In genomic region chr7:123108058-123109055, GRCm38 (mm10) we compare ENCODE assay signal across 8 mouse cellular contexts. TPM values are rescaled to one million over a fixed set of nuclear protein-coding genes. Genes with fewer than 3 reads are reported as not detected.
DNase-seq lines count a peak whose midpoint lies in the region; ATAC-seq and TF ChIP-seq lines count a peak whose summit lies in the region.
"Had no signal": no experiment of that assay in that cellular context is flagged by ENCODE, and none has a peak within 500 bp of the region (broad histone marks: within the 10 kb centered on the region; RNA-seq: fewer than 3 reads in every experiment).

No protein-coding gene starts in this region.

- H3K4me1 ChIP-seq in lung, postnatal 0 days (ENCODE audit: insufficient read depth, low read depth, low read length): peaks cover 7% of the 10 kb centered on the region
- no peaks in the 10 kb centered on the region for H3K4me1 ChIP-seq in thymus, adult 2 months (replicated peaks; ENCODE audit: control insufficient read depth, insufficient read depth, low read length)

- WGBS in lung, postnatal 0 days: 40% methylated on average over 13 of the region's 13 CpGs
- WGBS in thymus, adult 2 months: 74% methylated on average over 13 of the region's 13 CpGs

- TF ChIP-seq POLR2A in thymus, adult 2 months (IDR thresholded peaks at IDR 0.05; ENCODE audit: control insufficient read depth, extremely low read depth, insufficient read depth, low read length, poor library complexity): no peak

- H3K36me3 ChIP-seq in lung, postnatal 0 days (ENCODE audit: insufficient read depth, low read length): no peaks in the 10 kb centered on the region
- H3K36me3 ChIP-seq in thymus, adult 2 months (ENCODE audit: control insufficient read depth, insufficient read depth, low read length): no peaks in the 10 kb centered on the region

- no peak overlapping the region for H3K4me3 ChIP-seq in lung, postnatal 0 days (ENCODE audit: low read depth, low read length)
- no peak overlapping the region for H3K4me3 ChIP-seq in thymus, adult 2 months (ENCODE audit: control insufficient read depth, insufficient read depth, low read length)
- H3K4me3 ChIP-seq: erythroblast, embryonic 14.5 days had no signal

- TF ChIP-seq EP300 in lung, postnatal 0 days (IDR thresholded peaks at IDR 0.05): peak; percentile 68

- H3K4me2 ChIP-seq in lung, postnatal 0 days (replicated peaks; ENCODE audit: low read depth, low read length): no peak overlapping the region

- no peak overlapping the region for H3K9ac ChIP-seq in lung, postnatal 0 days (replicated peaks; ENCODE audit: low read depth)

- no peaks in the 10 kb centered on the region for H3K9me3 ChIP-seq in lung, postnatal 0 days (ENCODE audit: low read length)

- no peak for TF ChIP-seq CTCF in lung, postnatal 0 days (IDR thresholded peaks at IDR 0.05)
- TF ChIP-seq CTCF in thymus, adult 2 months (IDR thresholded peaks at IDR 0.05; ENCODE audit: borderline replicate concordance, control insufficient read depth, extremely low read depth, insufficient read depth, low read length, poor library complexity): no peak

- 0 out of 2 replicates have a peak overlapping the region, but pooled peaks have one; percentile 32 for H3K27ac ChIP-seq in lung, postnatal 0 days (ENCODE audit: low read length)
- H3K27ac ChIP-seq in thymus, adult 2 months (ENCODE audit: control insufficient read depth, insufficient read depth, low read length): no peak overlapping the region

- H3K27me3 ChIP-seq in lung, postnatal 0 days (replicated peaks; ENCODE audit: insufficient read depth, low read length): no peaks in the 10 kb centered on the region
- no peaks in the 10 kb centered on the region for H3K27me3 ChIP-seq in thymus, adult 2 months (ENCODE audit: control insufficient read depth, insufficient read depth, low read length)

- DNase-seq in layer of hippocampus, adult 9-11 months: peak; percentile 60
- no peak for DNase-seq in layer of hippocampus, adult 9-10 months (ENCODE audit: low spot score)
- DNase-seq in MN1 (ENCODE audit: low spot score): peak; percentile 90
- peak; percentile 44 for DNase-seq in c-Kit-positive CD71-positive TER-119-positive erythroid progenitor cells, embryonic 14.5 days (ENCODE audit: low spot score)
- peak; percentile 88 for DNase-seq in lung, postnatal 0 days (ENCODE audit: low spot score)
- DNase-seq in thymus, adult 2 months: no peak
- DNase-seq in T-cell, adult 2 months (ENCODE audit: low spot score): no peak

- ATAC-seq in lung, postnatal 0 days: peak; percentile 80

RNA-seq across cellular contexts. Expression of gene Tnrc6a, which starts 15.3 kb away (rescaled TPM):
- polyA plus RNA-seq in lung, postnatal 0 days (2015; fragmentation: Nextera tagmentation; extraction: Ambion mirVana): 49.7 and 59.6 TPM in 2 replicates
- polyA plus RNA-seq in thymus, adult 2 months (2012; rRNA removed): 84.5 and 89.7 TPM in 2 replicates

Comparison
In these comparisons a context has a peak if more than half of its experiments do, and no peak if none do; other contexts are left out.
1. DNase-seq: peak in layer of hippocampus, adult 9-11 months (single experiment), MN1 (single experiment), c-Kit-positive CD71-positive TER-119-positive erythroid progenitor cells, embryonic 14.5 days (single experiment) and lung, postnatal 0 days (single experiment); none in layer of hippocampus, adult 9-10 months (single experiment), thymus, adult 2 months (single experiment) and T-cell, adult 2 months (single experiment).